Mouse (Mus musculus) cerebellum, adult (tissue): ENCODE measurements around the gene Lmna.

Experiments
- ATAC-seq: cut with Nextera tagmentation; 2 replicates; pipeline ENCODE4 v1.9.2; 2017; ENCODE audit warnings: mild to moderate bottlenecking, moderate library complexity, mixed read lengths; ENCODE audit not compliant: insufficient number of reproducible peaks, low FRiP score, low TSS enrichment

Gene Lmna

GRCm38 (mm10) chr3:88540085-88540484 lies 30.3 kb upstream of the Lmna start:
- ATAC-seq, result no peak

GRCm38 (mm10) chr3:88539397-88539796 lies 29.6 kb upstream of the Lmna start:
- ATAC-seq, result no peak

GRCm38 (mm10) chr3:88538271-88539145 lies 28.8 kb upstream of the Lmna start:
- ATAC-seq, result no peak

DNA sequence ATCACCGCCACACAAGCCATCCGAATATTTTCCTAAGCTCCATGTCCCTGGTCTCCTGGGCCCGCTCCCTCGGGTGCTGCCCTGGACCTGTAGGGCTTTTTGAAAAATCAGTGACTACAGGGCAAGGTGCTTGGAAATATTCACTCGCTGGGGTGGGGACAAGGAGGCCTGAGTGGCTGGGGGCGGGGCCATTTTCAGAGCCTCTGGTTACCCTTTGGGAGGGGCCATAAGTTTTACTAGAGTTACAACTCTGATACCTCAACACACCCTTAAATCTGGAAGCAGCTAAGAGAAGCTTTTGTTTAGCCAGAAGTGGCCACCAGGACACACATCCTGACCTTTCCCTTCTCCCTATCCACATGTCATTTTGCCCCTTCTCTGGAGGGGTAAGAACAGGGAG lies 27.4 kb upstream of the Lmna start:
- no peak for ATAC-seq

DNA sequence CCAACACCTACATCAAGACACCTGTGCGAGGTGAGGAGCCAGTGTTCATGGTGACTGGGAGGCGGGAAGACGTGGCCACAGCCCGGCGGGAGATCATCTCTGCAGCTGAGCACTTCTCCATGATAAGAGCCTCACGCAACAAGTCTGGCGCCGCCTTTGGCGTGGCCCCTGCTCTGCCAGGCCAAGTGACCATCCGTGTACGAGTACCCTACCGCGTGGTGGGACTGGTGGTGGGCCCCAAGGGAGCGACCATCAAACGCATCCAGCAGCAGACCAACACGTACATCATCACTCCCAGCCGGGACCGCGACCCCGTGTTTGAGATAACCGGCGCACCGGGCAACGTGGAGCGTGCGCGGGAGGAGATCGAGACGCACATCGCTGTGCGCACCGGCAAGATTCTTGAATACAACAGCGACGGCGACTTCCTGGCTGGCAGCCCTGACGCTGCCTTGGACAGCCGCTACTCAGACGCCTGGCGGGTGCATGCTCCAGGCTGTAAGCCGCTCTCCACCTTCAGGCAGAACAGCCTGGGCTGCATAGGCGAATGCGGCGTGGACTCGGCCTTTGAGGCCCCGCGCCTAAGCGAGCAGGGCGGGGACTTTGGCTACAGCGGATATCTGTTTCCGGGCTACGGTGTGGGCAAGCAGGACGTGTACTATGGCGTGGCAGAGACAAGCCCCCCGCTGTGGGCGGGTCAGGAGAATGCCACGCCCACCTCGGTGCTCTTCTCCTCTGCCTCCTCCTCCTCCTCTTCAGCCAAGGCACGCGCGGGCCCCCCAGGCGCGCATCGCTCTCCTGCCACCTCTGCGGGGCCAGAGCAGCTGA lies 26.6 kb upstream of the Lmna start:
- ATAC-seq, result peak; percentile 67; the same call in 1 of the 2 replicates

- ATAC-seq, result no peak
Measured at GRCm38 (mm10) chr3:88535527-88535926, 25.8 kb upstream of the Lmna start.

GRCm38 (mm10) chr3:88535005-88535404 lies 25.2 kb upstream of the Lmna start:
- ATAC-seq, result no peak

- no peak for ATAC-seq
Measured at GRCm38 (mm10) chr3:88533706-88534105, 23.9 kb upstream of the Lmna start.

GRCm38 (mm10) chr3:88532689-88533511 lies 23.1 kb upstream of the Lmna start:
- no peak for ATAC-seq

DNA sequence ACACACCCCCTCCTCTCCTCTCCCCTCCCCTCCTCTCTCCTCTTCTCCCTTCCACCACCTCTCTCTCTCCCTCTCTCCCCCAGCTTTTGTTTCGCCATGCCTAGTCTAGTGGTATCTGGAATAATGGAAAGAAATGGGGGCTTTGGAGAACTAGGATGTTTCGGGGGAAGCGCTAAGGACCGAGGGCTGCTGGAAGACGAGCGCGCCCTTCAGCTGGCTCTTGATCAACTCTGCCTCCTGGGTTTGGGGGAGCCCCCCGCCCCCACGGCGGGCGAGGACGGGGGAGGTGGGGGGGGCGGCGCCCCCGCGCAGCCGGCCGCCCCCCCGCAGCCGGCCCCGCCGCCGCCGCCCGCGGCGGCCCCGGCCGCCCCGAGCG lies 22.5 kb upstream of the Lmna start, which contains the start of gene Mex3a:
Gene Mex3a, plus strand, starts transcription at position 97 of the 376 bp plus-strand sequence.
- ATAC-seq, result no peak

GRCm38 (mm10) chr3:88531348-88532298 lies 21.9 kb upstream of the Lmna start:
- ATAC-seq, result peak; percentile 49; the same call in 1 of the 2 replicates

DNA sequence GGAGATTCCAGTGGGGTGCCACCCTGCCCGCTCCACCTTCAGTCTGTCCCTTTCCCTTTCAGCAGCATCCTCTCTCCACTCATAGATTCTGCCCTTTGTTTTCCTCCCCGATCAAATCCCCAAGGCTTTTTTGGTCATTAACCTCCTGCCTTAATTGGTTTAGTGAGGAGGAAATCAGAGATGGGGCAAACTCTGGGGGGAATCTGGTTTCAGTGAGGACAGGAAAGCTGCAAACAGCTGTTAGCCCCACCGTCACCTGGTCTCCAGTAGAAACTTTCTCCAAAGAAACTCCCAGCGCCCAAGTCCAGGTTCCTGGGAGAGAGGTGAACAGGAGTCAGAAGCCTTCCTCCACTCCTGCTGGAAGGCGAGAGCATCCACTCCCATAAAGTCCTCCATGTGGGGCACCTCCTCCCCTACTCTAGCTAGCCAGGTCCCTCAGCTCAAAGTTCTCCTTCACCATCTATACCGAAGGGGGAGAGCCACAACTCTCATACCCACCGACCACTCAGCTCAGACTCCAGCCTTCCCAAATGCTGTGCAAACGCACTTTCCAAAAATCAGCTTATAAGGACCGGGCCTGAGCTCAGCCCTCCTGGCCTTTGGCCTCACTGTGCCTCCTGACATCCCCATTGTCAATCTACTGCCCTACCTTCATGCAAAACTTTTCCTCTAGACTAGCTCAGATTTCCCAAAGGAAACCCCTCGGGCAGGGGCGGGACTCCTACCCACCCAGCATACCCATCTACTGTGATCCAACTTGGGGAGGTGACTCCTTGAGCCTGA lies 20.5 kb upstream of the Lmna start:
- ATAC-seq, result no peak

- ATAC-seq, result no peak
Measured at GRCm38 (mm10) chr3:88529204-88530000, 19.6 kb upstream of the Lmna start.

DNA sequence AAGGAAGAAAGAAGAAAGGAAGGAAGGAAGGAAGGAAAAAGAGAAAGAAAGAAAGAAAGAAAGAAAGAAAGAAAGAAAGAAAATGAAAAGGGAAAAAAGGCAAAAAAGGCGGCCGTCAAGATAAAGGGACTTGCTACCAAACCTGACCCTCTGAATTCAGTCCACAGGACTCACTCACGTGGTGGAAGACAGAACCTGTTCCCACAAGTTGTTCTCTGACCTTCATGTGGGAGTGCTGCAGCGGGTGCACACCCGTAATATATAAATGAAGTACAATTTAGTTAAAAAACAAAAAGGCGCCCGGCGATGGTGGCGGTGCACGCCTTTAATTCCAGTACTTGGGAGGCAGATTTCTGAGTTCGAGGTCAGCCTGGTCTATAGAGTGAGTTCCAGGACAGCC lies 18.9 kb upstream of the Lmna start:
- no peak for ATAC-seq

- ATAC-seq, result no peak
Measured at GRCm38 (mm10) chr3:88527565-88527964, 17.8 kb upstream of the Lmna start.

DNA sequence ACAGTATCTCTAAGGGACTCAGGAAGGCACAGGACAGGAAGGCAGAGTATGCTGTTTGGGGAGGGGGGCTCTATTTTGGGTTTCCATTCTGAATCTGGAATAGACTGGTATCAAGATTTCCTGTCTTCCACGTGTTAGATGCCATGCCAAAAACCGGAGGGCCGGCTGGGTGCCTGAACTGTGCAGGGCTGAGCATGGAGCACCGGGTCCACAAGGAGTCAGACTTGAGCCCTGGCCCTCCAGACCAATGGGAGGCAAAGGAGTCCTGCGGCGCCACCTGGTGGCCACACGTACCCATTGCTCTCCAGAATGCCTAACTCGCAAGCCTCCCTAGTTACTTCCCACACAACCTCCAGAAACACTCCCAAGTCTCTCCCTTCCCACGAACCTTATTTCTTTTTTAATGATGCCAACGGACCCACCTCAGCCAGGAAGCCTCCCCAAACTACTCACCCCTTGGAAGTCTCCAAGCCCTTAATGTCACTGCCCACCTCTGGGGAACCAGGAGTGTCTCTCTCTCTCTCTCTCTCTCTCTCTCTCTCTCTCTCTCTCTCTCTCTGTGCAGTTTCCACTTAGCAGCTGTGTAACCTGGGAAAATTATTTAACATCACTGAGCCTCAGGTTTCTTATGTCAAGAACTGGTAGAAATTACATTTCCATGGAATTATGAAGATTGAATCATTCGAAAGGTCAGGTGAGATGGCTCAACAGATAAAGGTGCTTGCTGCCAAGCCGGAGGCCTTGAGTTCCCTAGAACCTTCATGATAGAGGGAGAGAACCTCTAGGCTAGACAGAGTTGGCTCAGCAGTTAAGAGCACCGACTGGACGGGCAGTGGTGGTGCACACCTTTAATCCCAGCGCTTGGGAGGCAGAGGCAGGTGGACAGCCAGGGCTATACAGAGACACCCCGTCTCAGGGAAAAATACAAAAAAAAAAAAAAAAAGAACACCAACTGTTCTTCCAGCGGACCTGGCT lies 16.7 kb upstream of the Lmna start:
- ATAC-seq, result peak; percentile 86

DNA sequence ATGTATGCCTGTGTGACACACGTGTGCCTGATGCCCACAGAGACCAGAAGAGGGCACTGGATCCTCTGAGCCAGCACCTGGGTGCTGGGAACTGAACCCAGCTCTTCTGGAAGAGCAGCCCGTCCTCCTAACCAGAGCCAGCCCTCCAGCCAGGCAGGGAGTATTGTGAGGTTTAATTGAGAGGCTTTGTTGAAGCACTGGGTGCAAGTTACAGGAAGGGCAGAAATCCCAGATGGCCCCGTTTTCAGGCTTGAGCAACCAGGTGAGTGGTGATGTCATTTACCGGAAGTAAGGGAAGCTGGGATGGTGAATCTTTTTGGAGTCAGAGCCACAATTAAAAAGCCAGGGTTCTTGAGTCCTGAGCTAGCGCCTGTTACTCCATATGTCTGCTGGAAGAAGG lies 15.3 kb upstream of the Lmna start:
- ATAC-seq, result no peak
